Mouse (Mus musculus) lung, postnatal 14 days (tissue): ENCODE measurements at regions not wholly inside any gene's neighbourhood (a gene's known extent, or its start where the extent isn't known, plus 50 kb on each side); places are given as distances from the start of the nearest gene placed in this dataset.
A peak's percentile ranks its signal among the peaks of the same experiment; 100 is the strongest.

Source experiments
- DNase-seq: peaks from one replicate; pipeline ENCODE4 v3.0.0; 2021

DNA sequence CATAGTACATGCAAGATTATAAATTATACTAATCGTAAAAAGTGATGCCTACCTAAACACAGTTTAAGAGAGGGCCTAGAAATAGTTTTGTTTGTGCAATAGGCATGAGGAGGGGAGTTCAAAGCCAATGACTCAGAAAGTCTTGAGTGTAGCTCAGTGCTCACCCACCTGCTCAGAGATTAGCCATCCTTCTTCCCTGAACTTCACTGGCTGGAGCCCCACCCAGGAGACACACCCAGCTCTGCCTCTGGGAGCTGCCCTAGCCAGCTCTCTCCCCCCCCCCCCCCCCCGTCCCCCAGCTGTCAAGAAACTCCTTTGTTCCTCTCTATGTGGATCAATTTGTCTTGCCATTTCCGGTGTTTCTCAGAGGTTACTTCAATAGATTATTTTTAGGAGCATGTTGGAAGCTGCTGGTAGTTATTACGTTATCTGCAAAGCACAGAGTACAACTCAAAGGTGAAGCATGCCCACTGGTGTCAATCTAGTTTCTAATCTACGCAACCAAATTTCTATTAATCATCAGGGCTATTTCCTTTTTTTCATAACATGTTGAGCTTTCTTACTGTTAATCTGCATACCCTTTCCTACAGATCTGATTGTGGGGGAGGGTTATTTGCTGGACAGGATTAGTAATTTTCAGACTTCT lies 68.3 kb upstream of the Nrip1 start:
- DNase-seq = no peak

DNA sequence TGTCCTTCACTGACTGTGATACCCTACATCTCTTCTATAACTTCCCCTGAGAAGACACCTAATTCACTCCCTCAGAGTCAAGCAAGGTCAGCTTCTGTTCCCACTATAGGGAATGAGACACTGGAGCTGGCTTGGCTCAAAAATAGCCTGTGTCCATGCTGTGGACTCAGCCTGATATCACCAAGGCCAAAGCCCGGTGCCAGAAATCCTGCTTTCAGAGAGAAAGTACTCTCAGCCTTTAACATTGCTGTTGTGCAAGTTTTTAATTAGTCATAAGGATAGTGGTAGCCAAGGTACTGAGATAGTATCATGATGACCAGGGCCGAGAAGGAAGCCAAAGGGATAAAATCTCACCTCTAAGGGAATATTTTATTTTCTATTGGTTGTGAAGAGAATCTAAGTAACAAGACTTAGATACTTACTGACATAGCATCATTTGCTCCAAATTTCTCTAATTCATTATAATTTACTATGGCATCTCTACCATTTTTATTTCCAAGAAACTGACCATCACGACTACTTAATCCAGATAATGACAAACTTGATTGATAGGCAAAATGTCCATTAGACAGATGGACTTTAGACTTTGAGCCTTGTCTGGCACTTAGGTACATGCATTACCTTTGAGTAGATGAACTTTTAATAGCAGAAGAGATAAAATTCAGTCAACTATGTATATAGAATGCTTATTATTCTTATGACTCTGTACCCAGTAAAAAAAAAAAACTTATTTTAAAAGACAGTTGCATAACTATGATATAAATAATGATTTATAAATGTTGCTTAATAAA lies 64.7 kb upstream of the Nrip1 start:
- DNase-seq = no peak

DNA sequence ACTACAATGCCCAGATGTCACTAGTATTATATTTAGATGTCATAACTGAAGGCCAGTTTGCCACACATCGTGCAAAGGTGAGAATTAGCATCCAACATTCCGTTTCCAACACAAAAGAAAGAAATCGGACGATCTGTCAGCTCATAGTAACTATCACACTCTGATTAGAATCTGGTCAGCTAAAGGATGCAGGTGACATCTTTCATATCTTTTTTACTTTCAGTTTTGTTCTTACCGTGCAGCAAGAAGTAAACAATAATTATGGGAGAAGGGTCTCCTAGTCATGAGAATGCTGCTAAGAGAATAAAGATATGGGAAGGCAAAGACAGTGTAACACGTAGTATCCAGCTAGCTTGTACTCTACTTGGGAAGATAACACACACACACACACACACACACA lies 62.7 kb upstream of the Nrip1 start:
- no peak for DNase-seq

DNA sequence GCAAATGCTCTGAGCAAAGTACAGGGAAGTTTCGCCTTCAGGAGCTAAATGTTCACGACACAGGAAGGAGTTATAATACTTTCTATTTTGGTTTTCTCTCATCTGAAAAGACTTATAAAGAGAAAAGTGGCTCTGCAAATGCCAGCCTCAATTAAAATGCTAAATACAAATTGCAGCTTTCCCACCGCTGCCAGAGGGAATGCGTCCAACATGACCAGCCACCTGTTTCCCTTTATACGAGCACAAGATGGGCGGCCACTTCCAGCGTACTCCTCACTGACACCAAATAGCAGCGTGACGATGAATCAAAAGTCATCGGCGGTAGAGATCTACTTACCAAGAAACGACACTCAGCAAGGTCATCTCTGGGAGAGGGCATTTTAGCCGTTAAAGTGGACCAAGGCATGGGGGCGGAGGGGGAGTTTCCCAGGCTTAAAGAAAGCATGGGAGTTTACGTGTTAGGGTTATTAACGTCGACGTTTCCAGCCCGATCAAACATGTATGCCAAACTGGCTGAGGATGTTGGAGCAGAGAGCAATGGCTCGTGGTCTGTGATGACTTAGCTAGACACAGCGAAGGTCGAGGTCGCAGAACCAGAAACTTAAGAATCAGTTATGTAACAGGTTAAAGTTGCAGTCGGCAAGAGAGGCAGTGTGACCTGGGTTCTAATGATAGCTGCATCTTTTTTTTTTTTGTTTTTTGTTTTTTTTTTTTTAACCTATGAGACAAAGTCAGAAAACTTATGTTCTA lies 59.6 kb upstream of the Nrip1 start:
- DNase-seq = no peak

DNA sequence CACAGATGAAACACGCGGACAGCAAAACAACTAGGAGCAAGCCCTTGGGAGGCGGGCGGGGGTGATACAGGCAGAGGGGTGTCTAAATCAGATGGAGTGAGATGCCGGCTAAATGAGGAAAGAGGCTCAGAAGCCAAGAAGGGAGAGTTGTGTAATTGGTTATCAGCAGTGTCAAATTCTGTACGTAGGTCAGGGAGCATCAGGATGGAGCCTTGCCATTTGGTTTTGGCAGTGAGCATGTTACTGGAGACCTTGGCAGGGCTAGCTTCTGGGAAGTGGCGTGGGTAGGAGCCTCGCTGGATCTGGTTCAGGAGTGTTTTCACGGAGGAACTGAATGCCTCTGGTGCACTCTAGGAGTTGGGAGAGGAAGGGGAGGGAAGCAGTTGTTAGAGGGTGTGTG lies 58.7 kb upstream of the Nrip1 start:
- DNase-seq = peak; percentile 46

DNA sequence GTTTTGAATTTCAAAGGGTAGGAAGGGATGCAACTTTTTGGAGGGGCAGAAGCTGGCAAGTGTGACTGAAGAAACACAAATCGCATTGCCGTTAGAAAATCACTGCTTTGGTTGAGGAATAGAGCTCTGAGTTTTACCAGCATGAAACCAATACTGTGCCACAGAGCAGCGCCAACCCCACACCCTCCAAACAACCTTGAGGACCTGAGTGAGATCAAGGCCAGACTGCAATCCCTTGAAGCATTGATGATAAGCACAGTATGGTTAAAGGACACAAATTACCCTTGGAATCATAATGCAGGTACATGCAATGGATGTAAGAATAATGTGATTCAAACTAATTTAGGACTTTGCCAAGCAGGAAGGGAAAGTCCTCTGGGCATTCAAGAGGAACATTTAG lies 55.5 kb upstream of the Nrip1 start:
- DNase-seq = no peak

DNA sequence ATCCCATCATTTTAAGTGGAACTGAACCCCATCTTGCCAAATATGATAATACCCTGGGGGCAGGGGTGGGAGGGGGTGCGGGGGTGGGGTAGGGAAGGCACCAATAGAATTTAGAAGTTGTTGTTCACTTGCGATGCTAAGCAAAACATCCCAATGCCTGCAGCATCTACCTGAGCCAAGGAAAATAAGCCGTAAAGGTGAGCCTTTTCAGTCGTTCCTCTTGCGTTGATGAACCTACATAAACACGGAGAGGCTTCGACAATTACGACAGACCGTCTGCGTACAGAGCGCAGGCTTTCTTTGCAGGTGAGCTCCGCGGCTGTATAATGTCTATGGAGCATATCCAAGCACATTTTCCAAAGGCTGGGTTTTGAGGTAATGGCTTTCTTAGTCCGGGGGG lies 50.3 kb upstream of the Nrip1 start:
- DNase-seq = no peak
